Comparison of ENCODE assay signal across 10 mouse cellular contexts in the genomic region with DNA sequence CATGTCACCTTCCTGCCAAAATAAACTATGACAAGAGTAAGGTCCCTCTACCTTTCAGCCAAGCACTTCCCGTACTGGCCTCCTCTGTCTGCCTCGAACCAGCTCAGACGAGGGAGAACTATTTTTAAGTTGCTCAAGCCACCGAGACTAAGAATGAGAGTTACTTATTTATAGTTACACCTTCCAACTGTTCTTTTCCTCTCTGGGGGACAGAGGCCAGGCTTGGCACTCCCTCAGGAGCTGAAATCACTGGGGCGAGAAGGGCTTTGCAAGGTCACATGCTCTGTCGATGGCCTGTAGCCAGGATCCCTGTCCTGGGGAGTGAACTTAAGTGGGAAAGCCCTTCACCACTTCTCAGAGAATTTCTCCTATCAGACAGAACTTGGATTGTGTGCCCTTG.
DNase-seq lines count a peak whose midpoint lies in the region; ATAC-seq and TF ChIP-seq lines count a peak whose summit lies in the region.
"Had no signal": no experiment of that assay in that cellular context is flagged by ENCODE, and none has a peak within 500 bp of the region (broad histone marks: within the 10 kb centered on the region; RNA-seq: fewer than 3 reads in every experiment).

No protein-coding gene starts in this region.

- peaks cover 34% of the 10 kb centered on the region for H3K4me1 ChIP-seq in lung, embryonic 14.5 days (ENCODE audit: insufficient read depth)
- H3K4me1 ChIP-seq: liver, embryonic 15.5 days had no signal

- no peaks in the 10 kb centered on the region for H3K27me3 ChIP-seq in Patski
- no peaks in the 10 kb centered on the region for H3K27me3 ChIP-seq in lung, embryonic 14.5 days (ENCODE audit: insufficient read depth, low read length)
- H3K27me3 ChIP-seq: embryonic facial prominence, embryonic 13.5 days; liver, embryonic 15.5 days had no signal

- no peak overlapping the region for H3K4me3 ChIP-seq in lung, embryonic 14.5 days (ENCODE audit: low read depth, low read length)
- H3K4me3 ChIP-seq: embryonic facial prominence, embryonic 13.5 days; liver, embryonic 15.5 days had no signal

- CTCF ChIA-PET in Patski (lab: Charles Lee) = interaction anchor here (1.0 kb wide), 1 partner anchor 52 kb away, joined by 3 read pairs; no protein-coding TSS in a partner anchor

- H3K36me3 ChIP-seq in lung, embryonic 14.5 days (ENCODE audit: insufficient read depth) = peaks cover 58% of the 10 kb centered on the region
- H3K36me3 ChIP-seq: liver, embryonic 15.5 days had no signal

- 34% methylated on average over 6 of the region's 6 CpGs for WGBS in lung, embryonic 14.5 days

- no peak overlapping the region for H3K4me2 ChIP-seq in lung, embryonic 14.5 days
- H3K4me2 ChIP-seq: embryonic facial prominence, embryonic 13.5 days; liver, embryonic 15.5 days had no signal

- H3K9me3 ChIP-seq in lung, embryonic 14.5 days (ENCODE audit: low read depth, low read length) = no peaks in the 10 kb centered on the region
- H3K9me3 ChIP-seq: embryonic facial prominence, embryonic 13.5 days; liver, embryonic 15.5 days had no signal

- H3K27ac ChIP-seq in lung, embryonic 14.5 days (ENCODE audit: low read depth) = peak overlapping the region; percentile 64
- H3K27ac ChIP-seq: embryonic facial prominence, embryonic 13.5 days; liver, embryonic 15.5 days had no signal

- no peak for TF ChIP-seq POLR2A in brain, embryonic 14.5 days (IDR thresholded peaks at IDR 0.05; ENCODE audit: borderline replicate concordance, extremely low read depth, insufficient read depth, insufficient read length, poor library complexity, severe bottlenecking)

- TF ChIP-seq CTCF in Patski (IDR thresholded peaks at IDR 0.05) = no peak
- TF ChIP-seq CTCF in brain, embryonic 14.5 days (IDR thresholded peaks at IDR 0.05; ENCODE audit: borderline replicate concordance, extremely low read depth, insufficient read depth, insufficient read length) = no peak
- no peak for TF ChIP-seq CTCF in lung, embryonic 14.5 days (IDR thresholded peaks at IDR 0.05; ENCODE audit: low read depth)

- POLR2A ChIA-PET in Patski (lab: Charles Lee) = interaction anchor here (0.7 to 1.8 kb wide), 3 partner anchors 22 to 776 kb away, joined by 3 to 5 read pairs (median 3); no protein-coding TSS in a partner anchor

- peak; percentile 58 for ATAC-seq in Patski
- no peak for ATAC-seq in lung, embryonic 14.5 days (ENCODE audit: insufficient read depth)

- intact Hi-C loops in heart, postnatal 14 days (cut with DNase I) = loop anchor here (5.0 kb wide), 1 partner anchor 34 kb away; no protein-coding TSS in a partner anchor

- no peak overlapping the region for H3K9ac ChIP-seq in lung, embryonic 14.5 days
- H3K9ac ChIP-seq: embryonic facial prominence, embryonic 13.5 days; liver, embryonic 15.5 days had no signal

- peak; percentile 85 for DNase-seq in Patski (ENCODE audit: low read depth, low spot score)
- peak; percentile 69 for DNase-seq in brain, embryonic 14.5 days (ENCODE audit: low read depth)
- peak; percentile 86 to 89 for DNase-seq in heart, postnatal 14 days
- DNase-seq in lung, embryonic 14.5 days = peak; percentile 63
- DNase-seq in frontal cortex, adult 2 months (ENCODE audit: extremely low spot score in 1 of 2, low spot score in 1 of 2) = no peak
- DNase-seq in layer of hippocampus, adult 11-12 months (ENCODE audit: low spot score) = no peak
- no peak for DNase-seq in layer of hippocampus, adult 9-11 months
- DNase-seq in spleen, postnatal 36 days (ENCODE audit: low spot score in 2 of 2) = no peak

- in situ Hi-C loops in Patski (cut with MboI; ENCODE audit: low pct_unique_long_range_greater_than_20kb) = no loop called here

Comparison
In these comparisons a context has a peak if more than half of its experiments do, and no peak if none do; other contexts are left out.
1. DNase-seq: peak in Patski (single experiment), brain, embryonic 14.5 days (single experiment), heart, postnatal 14 days (2 of 2) and lung, embryonic 14.5 days (single experiment); none in frontal cortex, adult 2 months (0 of 2), layer of hippocampus, adult 11-12 months (single experiment), layer of hippocampus, adult 9-11 months (single experiment) and spleen, postnatal 36 days (0 of 2).